Mouse (Mus musculus): ENCODE measurements at regions not wholly inside any gene's neighbourhood (a gene's known extent, or its start where the extent isn't known, plus 50 kb on each side); places are given as distances from the start of the nearest gene placed in this dataset.

GRCm38 (mm10) chr10:120553097-120553453 is 76.8 kb upstream of the Hmga2 start:
- peak overlapping the region; percentile 56 for H3K4me3 ChIP-seq (replicated peaks)
- H3K9me3 ChIP-seq = no peaks in the 10 kb centered on the region
- ATAC-seq (ENCODE audit: insufficient number of reproducible peaks, insufficient read depth, low FRiP score, low TSS enrichment, low read depth) = peak; percentile 81
- no peaks in the 10 kb centered on the region for H3K36me3 ChIP-seq
- peak overlapping the region; percentile 94 for H3K27ac ChIP-seq
- no peaks in the 10 kb centered on the region for H3K27me3 ChIP-seq
- H3K4me2 ChIP-seq = peak overlapping the region; percentile 99
- WGBS = 1% methylated on average over 16 of the region's 16 CpGs
- peaks cover 12% of the 10 kb centered on the region for H3K4me1 ChIP-seq (replicated peaks)
- H3K9ac ChIP-seq (replicated peaks) = peak overlapping the region; percentile 74

GRCm38 (mm10) chr10:120552341-120553096 is 76.2 kb upstream of the Hmga2 start:
- no peaks in the 10 kb centered on the region for H3K36me3 ChIP-seq
- ATAC-seq (ENCODE audit: insufficient number of reproducible peaks, insufficient read depth, low FRiP score, low TSS enrichment, low read depth) = peak; percentile 88
- WGBS = under 1% methylated on average over 56 of the region's 56 CpGs

GRCm38 (mm10) chr10:120551851-120552281 is 75.6 kb upstream of the Hmga2 start:
- H3K36me3 ChIP-seq = no peaks in the 10 kb centered on the region
- H3K9me3 ChIP-seq = no peaks in the 10 kb centered on the region
- H3K4me3 ChIP-seq (replicated peaks) = peak overlapping the region; percentile 56
- H3K27ac ChIP-seq = peak overlapping the region; percentile 94
- no peak for ATAC-seq (ENCODE audit: insufficient number of reproducible peaks, insufficient read depth, low FRiP score, low TSS enrichment, low read depth)
- H3K4me1 ChIP-seq (replicated peaks) = peaks cover 10% of the 10 kb centered on the region
- H3K4me2 ChIP-seq = peak overlapping the region; percentile 99
- H3K27me3 ChIP-seq = no peaks in the 10 kb centered on the region
- H3K9ac ChIP-seq (replicated peaks) = peak overlapping the region; percentile 74
- under 1% methylated on average over 18 of the region's 18 CpGs for WGBS

More at GRCm38 (mm10) chr10:120552341-120553096, 76.2 kb upstream of the Hmga2 start:
- H3K4me3 ChIP-seq (replicated peaks) = peak overlapping the region; percentile 56
- no peaks in the 10 kb centered on the region for H3K27me3 ChIP-seq
- peak overlapping the region; percentile 99 for H3K4me2 ChIP-seq
- peaks cover 10% of the 10 kb centered on the region for H3K4me1 ChIP-seq (replicated peaks)
- no peaks in the 10 kb centered on the region for H3K9me3 ChIP-seq
- peak overlapping the region; percentile 74 for H3K9ac ChIP-seq (replicated peaks)
- peak overlapping the region; percentile 94 for H3K27ac ChIP-seq

DNA sequence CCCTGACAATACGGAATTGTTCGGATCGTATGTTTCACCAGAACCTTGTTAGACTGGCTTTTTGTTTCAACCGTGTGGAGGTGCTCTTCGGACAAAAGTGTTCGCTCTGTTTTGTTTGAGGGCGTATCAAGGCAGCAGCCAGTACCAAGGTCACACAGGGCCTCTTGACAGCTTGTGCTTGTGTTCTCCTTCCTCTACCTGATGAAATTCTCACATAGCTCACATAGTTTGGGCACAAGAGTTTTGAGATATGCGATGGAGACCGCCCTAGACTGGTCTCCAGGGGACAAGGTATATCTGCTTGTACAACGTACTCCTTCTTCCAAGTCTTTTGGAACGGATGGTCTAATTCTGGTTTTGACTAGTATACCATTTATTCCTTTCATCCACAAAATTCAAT is 70.9 kb upstream of the Hmga2 start:
- Histone ChIP-seq H3K36me3 (no peaks in the 10 kb centered on the region), H3K9me3 (no peaks in the 10 kb centered on the region), H3K4me3 (replicated peaks) (no peak overlapping the region), H3K27me3 (no peaks in the 10 kb centered on the region), H3K9ac (replicated peaks) (no peak overlapping the region), H3K27ac (no peak overlapping the region), H3K4me2 (no peak overlapping the region), H3K4me1 (replicated peaks) (peaks cover 16% of the 10 kb centered on the region)
- WGBS = 89% methylated on average over 11 of the region's 11 CpGs
- no peak for ATAC-seq (ENCODE audit: insufficient number of reproducible peaks, insufficient read depth, low FRiP score, low TSS enrichment, low read depth)

- Histone ChIP-seq H3K9ac (replicated peaks) (no peak overlapping the region), H3K4me3 (replicated peaks) (no peak overlapping the region), H3K4me2 (no peak overlapping the region), H3K27ac (no peak overlapping the region), H3K9me3 (no peaks in the 10 kb centered on the region), H3K4me1 (replicated peaks) (peaks cover 31% of the 10 kb centered on the region), H3K36me3 (no peaks in the 10 kb centered on the region), H3K27me3 (no peaks in the 10 kb centered on the region; the same call in 1 of the 2 replicates)
- 87% methylated on average over 7 of the region's 7 CpGs for WGBS
- no peak for ATAC-seq (ENCODE audit: insufficient number of reproducible peaks, insufficient read depth, low FRiP score, low TSS enrichment, low read depth)
Observed at GRCm38 (mm10) chr10:120541618-120542017, 65.3 kb upstream of the Hmga2 start.

GRCm38 (mm10) chr10:120538561-120538960 is 62.3 kb upstream of the Hmga2 start:
- no peaks in the 10 kb centered on the region for H3K9me3 ChIP-seq
- H3K4me2 ChIP-seq = no peak overlapping the region
- WGBS = 42% methylated on average over 7 of the region's 7 CpGs
- H3K27ac ChIP-seq = peak overlapping the region; percentile 62
- no peak overlapping the region for H3K4me3 ChIP-seq (replicated peaks)
- H3K27me3 ChIP-seq = no peaks in the 10 kb centered on the region; the same call in 1 of the 2 replicates
- H3K9ac ChIP-seq (replicated peaks) = no peak overlapping the region
- no peaks in the 10 kb centered on the region for H3K36me3 ChIP-seq
- ATAC-seq (ENCODE audit: insufficient number of reproducible peaks, insufficient read depth, low FRiP score, low TSS enrichment, low read depth) = no peak
- H3K4me1 ChIP-seq (replicated peaks) = peaks cover 19% of the 10 kb centered on the region; the same call in 1 of the 2 replicates

DNA sequence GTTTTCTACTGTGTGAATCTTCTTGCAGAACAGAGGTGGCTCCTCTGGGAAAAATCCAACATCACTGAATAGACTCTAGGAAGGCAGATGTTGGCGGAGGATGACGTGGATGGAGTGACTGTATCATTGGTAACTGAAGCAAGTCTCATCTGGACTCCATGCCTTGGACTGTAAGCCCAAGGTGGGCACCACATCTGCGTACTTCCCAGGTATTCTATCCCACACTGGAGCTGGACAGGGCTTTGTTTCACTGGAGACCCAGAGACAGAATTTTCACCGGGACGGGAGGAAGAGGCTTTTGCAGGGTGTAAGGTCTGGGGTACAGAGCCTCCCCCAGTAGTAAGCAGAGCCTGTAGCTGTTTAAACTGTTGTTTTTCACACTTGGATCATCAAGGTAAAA is 52.1 kb upstream of the Hmga2 start:
- peaks cover 6% of the 10 kb centered on the region for H3K4me1 ChIP-seq (replicated peaks)
- H3K4me3 ChIP-seq (replicated peaks) = no peak overlapping the region
- no peak overlapping the region for H3K9ac ChIP-seq (replicated peaks)
- 86% methylated on average over 5 of the region's 5 CpGs for WGBS
- no peaks in the 10 kb centered on the region for H3K36me3 ChIP-seq
- no peak overlapping the region for H3K4me2 ChIP-seq
- H3K27me3 ChIP-seq = no peaks in the 10 kb centered on the region
- no peaks in the 10 kb centered on the region for H3K9me3 ChIP-seq
- no peak overlapping the region for H3K27ac ChIP-seq
- no peak for ATAC-seq (ENCODE audit: insufficient number of reproducible peaks, insufficient read depth, low FRiP score, low TSS enrichment, low read depth)

DNA sequence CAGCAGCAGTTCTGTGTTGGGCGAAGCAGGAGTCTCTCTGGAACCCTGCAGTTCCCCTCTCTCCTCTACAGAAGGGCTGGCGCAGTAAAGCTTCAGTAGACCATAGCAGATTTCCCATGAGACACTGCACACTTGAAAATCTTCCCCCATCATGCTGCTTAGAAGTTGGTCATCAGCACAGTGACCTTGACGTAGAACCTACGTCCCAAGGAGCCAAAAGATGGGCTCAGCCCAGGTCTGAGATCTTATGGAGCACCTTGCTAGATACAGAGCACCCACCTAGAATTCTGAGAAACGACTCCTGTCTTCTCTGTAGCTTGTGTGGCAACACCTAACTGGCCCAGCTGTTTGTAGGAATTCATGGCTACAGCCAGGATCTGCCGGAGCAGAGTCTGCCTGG is 51.7 kb upstream of the Hmga2 start:
- Histone ChIP-seq H3K9ac (replicated peaks) (no peak overlapping the region), H3K4me2 (no peak overlapping the region), H3K4me1 (replicated peaks) (peaks cover 6% of the 10 kb centered on the region), H3K36me3 (no peaks in the 10 kb centered on the region), H3K9me3 (no peaks in the 10 kb centered on the region), H3K27me3 (no peaks in the 10 kb centered on the region), H3K27ac (no peak overlapping the region), H3K4me3 (replicated peaks) (no peak overlapping the region)
- 88% methylated on average over 6 of the region's 6 CpGs for WGBS
- no peak for ATAC-seq (ENCODE audit: insufficient number of reproducible peaks, insufficient read depth, low FRiP score, low TSS enrichment, low read depth)

DNA sequence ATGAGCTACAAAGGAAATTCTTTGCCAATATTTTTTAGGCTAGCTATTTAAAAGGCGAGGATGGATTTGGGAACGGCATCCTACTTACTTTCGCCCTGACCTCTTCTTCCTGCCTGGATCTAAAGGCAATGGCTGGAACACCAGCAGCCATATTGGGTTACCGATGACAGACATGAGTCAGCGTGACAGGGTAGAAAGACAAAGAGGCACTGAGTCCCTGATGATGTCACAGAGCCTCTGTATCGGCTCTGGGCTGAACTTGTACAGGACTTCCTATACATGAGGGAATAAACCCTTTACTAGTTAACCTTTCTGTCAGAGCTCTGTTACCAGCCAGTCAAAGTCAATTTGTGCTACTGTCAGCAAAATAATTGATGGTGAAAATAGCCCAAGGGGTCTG is 50.7 kb upstream of the Hmga2 start:
- WGBS = 81% methylated on average over 6 of the region's 6 CpGs
- H3K27me3 ChIP-seq = no peaks in the 10 kb centered on the region

More for the DNA sequence above, 50.7 kb upstream of the Hmga2 start:
- Histone ChIP-seq H3K36me3 (no peaks in the 10 kb centered on the region), H3K9me3 (no peaks in the 10 kb centered on the region), H3K4me1 (replicated peaks) (peaks cover 6% of the 10 kb centered on the region), H3K4me2 (no peak overlapping the region), H3K4me3 (replicated peaks) (no peak overlapping the region), H3K9ac (replicated peaks) (no peak overlapping the region), H3K27ac (no peak overlapping the region)
- ATAC-seq (ENCODE audit: insufficient number of reproducible peaks, insufficient read depth, low FRiP score, low TSS enrichment, low read depth) = no peak

Data from limb, embryonic 12.5 days (tissue).